Mouse (Mus musculus): ENCODE results near the gene Olfr853. TPM values are rescaled to one million over a fixed set of nuclear protein-coding genes. Genes with fewer than 3 reads are reported as not detected.

Olfr853 gene
- not detected in 2 replicates for polyA plus RNA-seq (2014; fragmentation: Nextera tagmentation; extraction: Ambion mirVana)

DNA sequence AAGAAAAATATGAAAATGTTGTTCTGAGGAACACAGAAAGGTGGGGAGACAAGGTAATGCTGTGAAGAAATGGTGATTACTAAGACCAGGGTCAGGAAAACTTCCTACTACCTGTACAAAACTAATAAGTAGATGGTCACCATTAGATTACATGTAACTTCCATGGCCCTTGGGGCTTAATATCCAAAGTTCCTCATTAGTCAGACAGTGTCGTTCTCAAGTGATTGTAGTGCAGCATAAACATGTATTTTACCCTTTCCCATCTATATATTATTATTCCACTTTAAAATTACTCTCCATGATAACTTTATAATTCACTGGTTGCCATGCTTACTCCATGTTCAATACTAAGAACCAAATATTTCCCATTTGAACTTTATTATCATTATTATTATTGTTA is at the start of gene Olfr853:
TSS of gene Olfr853 (minus strand) at position 101 of the 400 bp plus-strand sequence.
- Histone ChIP-seq H3K4me2 (ENCODE audit: low read length) (no peak within 1 kb of the TSS), H3K9me3 (replicated peaks; ENCODE audit: control insufficient read depth, low read length) (no peaks in the 10 kb centered on the region), H3K9ac (ENCODE audit: low read length) (no peak within 1 kb of the TSS), H3K4me3 (ENCODE audit: low read depth, low read length) (no peak within 1 kb of the TSS), H3K27ac (ENCODE audit: low read depth, low read length) (no peak within 1 kb of the TSS), H3K27me3 (replicated peaks; ENCODE audit: control insufficient read depth, insufficient read depth, low read length) (no peaks in the 10 kb centered on the region), H3K36me3 (ENCODE audit: control insufficient read depth, insufficient read depth, low read length) (no peaks in the 10 kb centered on the region), H3K4me1 (ENCODE audit: control insufficient read depth, insufficient read depth, low read length) (no peaks in the 10 kb centered on the region)
- DNase-seq (ENCODE audit: low spot score) (no peak), ATAC-seq (no peak)
- WGBS, result 73% methylated on average over 1 of the region's 1 CpGs

DNA sequence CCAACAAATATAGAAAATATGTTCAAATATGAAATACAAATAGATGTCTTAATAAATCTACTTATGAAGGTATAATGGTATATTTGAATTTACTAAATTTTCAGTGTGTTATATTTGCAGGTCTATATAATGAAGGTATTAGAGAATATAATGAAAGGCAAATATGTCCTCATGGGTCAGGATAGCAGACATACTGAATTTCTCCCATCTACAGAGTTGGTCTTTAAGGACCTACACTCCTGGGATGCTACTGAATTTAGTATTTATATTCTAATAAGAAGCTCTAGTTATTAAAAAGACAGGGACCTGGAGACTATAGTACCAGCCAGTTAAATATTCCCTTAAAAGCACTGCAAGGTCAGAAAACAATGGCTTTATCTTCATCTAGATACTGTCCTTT is 41.4 kb upstream of the Olfr853 start, which contains the start of gene Olfr855:
TSS of gene Olfr855 (plus strand) at position 301 of the 400 bp plus-strand sequence.
- no peak for DNase-seq (ENCODE audit: low spot score)
- no peak within 1 kb of the TSS for H3K4me3 ChIP-seq (ENCODE audit: low read depth, low read length)
- no peak within 1 kb of the TSS for H3K9ac ChIP-seq (ENCODE audit: low read length)
- H3K4me1 ChIP-seq (ENCODE audit: control insufficient read depth, insufficient read depth, low read length), result no peaks in the 10 kb centered on the region
- no peaks in the 10 kb centered on the region for H3K36me3 ChIP-seq (ENCODE audit: control insufficient read depth, insufficient read depth, low read length)
- H3K27me3 ChIP-seq (replicated peaks; ENCODE audit: control insufficient read depth, insufficient read depth, low read length), result no peaks in the 10 kb centered on the region
- H3K27ac ChIP-seq (ENCODE audit: low read depth, low read length), result no peak within 1 kb of the TSS
- no peak within 1 kb of the TSS for H3K4me2 ChIP-seq (ENCODE audit: low read length)
- ATAC-seq, result no peak
- no peaks in the 10 kb centered on the region for H3K9me3 ChIP-seq (replicated peaks; ENCODE audit: control insufficient read depth, low read length)

DNA sequence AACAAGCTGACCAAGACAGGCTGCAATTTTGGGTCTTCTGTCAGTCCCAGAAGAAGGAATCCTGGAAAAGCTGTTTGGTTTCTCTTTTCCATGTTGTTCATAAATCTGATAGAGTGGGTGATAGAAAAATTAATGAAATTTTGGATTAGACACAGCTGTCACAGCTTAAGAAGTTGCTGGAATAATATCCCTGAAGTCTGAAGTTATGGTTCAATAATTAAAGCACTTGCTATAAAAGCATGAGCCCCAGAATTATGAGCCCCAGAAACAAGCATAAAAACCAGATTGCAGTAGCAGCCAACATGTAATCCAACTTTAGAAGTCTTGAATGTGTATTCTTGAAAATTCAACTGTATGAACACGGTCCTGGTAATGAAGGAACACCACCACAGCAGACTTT is 26.4 kb upstream of the Olfr853 start, which contains the start of gene Olfr854:
TSS of gene Olfr854 (minus strand) at position 101 of the 400 bp plus-strand sequence.
- Histone ChIP-seq H3K27me3 (replicated peaks; ENCODE audit: control insufficient read depth, insufficient read depth, low read length) (no peaks in the 10 kb centered on the region), H3K36me3 (ENCODE audit: control insufficient read depth, insufficient read depth, low read length) (no peaks in the 10 kb centered on the region), H3K9ac (ENCODE audit: low read length) (no peak within 1 kb of the TSS), H3K4me2 (ENCODE audit: low read length) (no peak within 1 kb of the TSS), H3K4me3 (ENCODE audit: low read depth, low read length) (no peak within 1 kb of the TSS), H3K27ac (ENCODE audit: low read depth, low read length) (no peak within 1 kb of the TSS), H3K4me1 (ENCODE audit: control insufficient read depth, insufficient read depth, low read length) (no peaks in the 10 kb centered on the region), H3K9me3 (replicated peaks; ENCODE audit: control insufficient read depth, low read length) (peaks cover 9% of the 10 kb centered on the region; the same call in 1 of the 2 replicates)
- no peak for ATAC-seq
- 66% methylated on average over 1 of the region's 1 CpGs for WGBS
- DNase-seq (ENCODE audit: low spot score), result no peak

DNA sequence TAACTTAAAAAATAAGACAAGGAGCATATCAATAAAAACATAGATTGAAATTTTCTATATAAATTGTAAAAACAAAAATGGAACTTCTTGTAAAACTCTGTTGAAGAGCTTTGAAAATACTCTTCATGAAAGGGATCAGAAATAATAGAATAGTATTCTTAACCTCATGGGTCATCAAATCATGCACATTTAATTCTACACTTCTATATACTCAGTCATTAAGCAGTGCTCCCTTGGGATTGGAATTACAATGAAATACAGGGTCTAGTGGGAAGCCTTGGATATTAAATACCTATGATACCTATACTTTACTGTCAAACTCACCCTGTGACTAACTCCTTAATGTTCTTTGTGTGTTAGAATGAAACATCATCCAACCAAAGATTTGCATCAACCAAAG is 47.9 kb downstream of the Olfr853 start, which contains the start of gene Olfr851:
TSS of gene Olfr851 (plus strand) at position 301 of the 400 bp plus-strand sequence.
- Histone ChIP-seq H3K9me3 (replicated peaks; ENCODE audit: control insufficient read depth, low read length) (peaks cover 14% of the 10 kb centered on the region; the same call in 1 of the 2 replicates), H3K27me3 (replicated peaks; ENCODE audit: control insufficient read depth, insufficient read depth, low read length) (no peaks in the 10 kb centered on the region), H3K4me2 (ENCODE audit: low read length) (no peak within 1 kb of the TSS), H3K4me3 (ENCODE audit: low read depth, low read length) (no peak within 1 kb of the TSS), H3K4me1 (ENCODE audit: control insufficient read depth, insufficient read depth, low read length) (no peaks in the 10 kb centered on the region), H3K36me3 (ENCODE audit: control insufficient read depth, insufficient read depth, low read length) (no peaks in the 10 kb centered on the region), H3K9ac (ENCODE audit: low read length) (no peak within 1 kb of the TSS), H3K27ac (ENCODE audit: low read depth, low read length) (no peak within 1 kb of the TSS)
- no peak for ATAC-seq
- no peak for DNase-seq (ENCODE audit: low spot score)

Other genes starting within 250 kb of the Olfr853 start
- gene Olfr844, start 224.7 kb downstream of the Olfr853 start, polyA plus RNA-seq (2014; fragmentation: Nextera tagmentation; extraction: Ambion mirVana), result not detected in 2 replicates
- not detected in 2 replicates for gene Olfr845, start 204.6 kb downstream of the Olfr853 start, polyA plus RNA-seq (2014; fragmentation: Nextera tagmentation; extraction: Ambion mirVana)
- not detected in 2 replicates for gene Olfr846, start 177.1 kb downstream of the Olfr853 start, polyA plus RNA-seq (2014; fragmentation: Nextera tagmentation; extraction: Ambion mirVana)
- gene Olfr847, start 162.4 kb downstream of the Olfr853 start, polyA plus RNA-seq (2014; fragmentation: Nextera tagmentation; extraction: Ambion mirVana), result not detected in 2 replicates
- gene Olfr849, start 100.8 kb downstream of the Olfr853 start, polyA plus RNA-seq (2014; fragmentation: Nextera tagmentation; extraction: Ambion mirVana), result not detected in 2 replicates
- gene Olfr850, start 62.8 kb downstream of the Olfr853 start, polyA plus RNA-seq (2014; fragmentation: Nextera tagmentation; extraction: Ambion mirVana), result not detected in 2 replicates
- not detected in 2 replicates for gene Olfr851, start 47.8 kb downstream of the Olfr853 start, polyA plus RNA-seq (2014; fragmentation: Nextera tagmentation; extraction: Ambion mirVana)
- not detected in 2 replicates for gene Olfr854, start 26.3 kb upstream of the Olfr853 start, polyA plus RNA-seq (2014; fragmentation: Nextera tagmentation; extraction: Ambion mirVana)
- gene Olfr855, start 41.5 kb upstream of the Olfr853 start, polyA plus RNA-seq (2014; fragmentation: Nextera tagmentation; extraction: Ambion mirVana), result not detected in 2 replicates
- 34.9 and 42.0 TPM in 2 replicates for gene Zfp317, start 81.0 kb upstream of the Olfr853 start, polyA plus RNA-seq (2014; fragmentation: Nextera tagmentation; extraction: Ambion mirVana)
- not detected in 2 replicates for gene Olfr857, start 168.4 kb upstream of the Olfr853 start, polyA plus RNA-seq (2014; fragmentation: Nextera tagmentation; extraction: Ambion mirVana)
- gene Olfr58, start 239.2 kb upstream of the Olfr853 start, polyA plus RNA-seq (2014; fragmentation: Nextera tagmentation; extraction: Ambion mirVana), result not detected in 2 replicates